Mouse (Mus musculus): ENCODE measurements around the gene Ifnlr1. TPM values are rescaled to one million over a fixed set of nuclear protein-coding genes. Genes with fewer than 3 reads are reported as not detected.

Gene Ifnlr1
- polyA plus RNA-seq, 2 experiments = 0.09 to 0.10 TPM

GRCm38 (mm10) chr4:135653956-135654355 lies 32.1 kb upstream of the Ifnlr1 start:
- Histone ChIP-seq H3K27me3 (ENCODE audit: control insufficient read depth, insufficient read depth, low read length) (no peaks in the 10 kb centered on the region), H3K36me3 (replicated peaks; ENCODE audit: control insufficient read depth, insufficient read depth, low read depth) (no peaks in the 10 kb centered on the region), H3K27ac (no peak overlapping the region), H3K9ac (replicated peaks) (no peak overlapping the region), H3K9me3 (ENCODE audit: control insufficient read depth, low read length) (no peaks in the 10 kb centered on the region), H3K4me2 (ENCODE audit: low read depth) (no peak overlapping the region), H3K4me3 (ENCODE audit: insufficient read depth in 1 of 2, low read depth in 2 of 2, low read length in 2 of 2) (no peak overlapping the region), H3K4me1 (replicated peaks; ENCODE audit: control insufficient read depth in 2 of 2, insufficient read depth in 2 of 2, low read length in 1 of 2) (peaks cover 0 to 8% of the 10 kb centered on the region in 2 experiments; a peak in 2 of 4 replicates)
- ATAC-seq (ENCODE audit: insufficient read depth) (no peak), DNase-seq (ENCODE audit: low read depth in 3 of 3, low spot score in 3 of 3) (no peak)
- 67% methylated on average over 7 of the region's 7 CpGs for WGBS (ENCODE audit: insufficient replicate concordance)
- TF ChIP-seq CTCF (IDR thresholded peaks at IDR 0.05; ENCODE audit: low read depth) (no peak), EP300 (IDR thresholded peaks at IDR 0.05; ENCODE audit: low read depth) (no peak)

GRCm38 (mm10) chr4:135655499-135655898 lies 30.6 kb upstream of the Ifnlr1 start:
- H3K9ac ChIP-seq (replicated peaks) = no peak overlapping the region
- no peak for DNase-seq (ENCODE audit: low read depth in 3 of 3, low spot score in 3 of 3)
- 47% methylated on average over 7 of the region's 7 CpGs for WGBS (ENCODE audit: insufficient replicate concordance)
- peaks cover 0 to 8% of the 10 kb centered on the region in 2 experiments; a peak in 2 of 4 replicates for H3K4me1 ChIP-seq (replicated peaks; ENCODE audit: control insufficient read depth in 2 of 2, insufficient read depth in 2 of 2, low read length in 1 of 2)
- H3K27me3 ChIP-seq (ENCODE audit: control insufficient read depth, insufficient read depth, low read length) = no peaks in the 10 kb centered on the region
- H3K4me3 ChIP-seq (ENCODE audit: insufficient read depth in 1 of 2, low read depth in 2 of 2, low read length in 2 of 2) = no peak overlapping the region
- H3K9me3 ChIP-seq (ENCODE audit: control insufficient read depth, low read length) = no peaks in the 10 kb centered on the region
- TF ChIP-seq EP300 (IDR thresholded peaks at IDR 0.05; ENCODE audit: low read depth) = no peak
- no peak for TF ChIP-seq CTCF (IDR thresholded peaks at IDR 0.05; ENCODE audit: low read depth)
- H3K4me2 ChIP-seq (ENCODE audit: low read depth) = no peak overlapping the region
- no peaks in the 10 kb centered on the region for H3K36me3 ChIP-seq (replicated peaks; ENCODE audit: control insufficient read depth, insufficient read depth, low read depth)
- H3K27ac ChIP-seq = no peak overlapping the region
- no peak for ATAC-seq (ENCODE audit: insufficient read depth)

GRCm38 (mm10) chr4:135656094-135656589 lies 29.9 kb upstream of the Ifnlr1 start:
- DNase-seq (ENCODE audit: low read depth in 3 of 3, low spot score in 3 of 3) (no peak), ATAC-seq (ENCODE audit: insufficient read depth) (no peak)
- no peak overlapping the region for H3K9ac ChIP-seq (replicated peaks)
- TF ChIP-seq EP300 (IDR thresholded peaks at IDR 0.05; ENCODE audit: low read depth) (no peak), CTCF (IDR thresholded peaks at IDR 0.05; ENCODE audit: low read depth) (no peak)
- peaks cover 0 to 8% of the 10 kb centered on the region in 2 experiments; a peak in 2 of 4 replicates for H3K4me1 ChIP-seq (replicated peaks; ENCODE audit: control insufficient read depth in 2 of 2, insufficient read depth in 2 of 2, low read length in 1 of 2)
- H3K36me3 ChIP-seq (replicated peaks; ENCODE audit: control insufficient read depth, insufficient read depth, low read depth) = no peaks in the 10 kb centered on the region
- no peak overlapping the region for H3K4me3 ChIP-seq (ENCODE audit: insufficient read depth in 1 of 2, low read depth in 2 of 2, low read length in 2 of 2)
- 41% methylated on average over 10 of the region's 10 CpGs for WGBS (ENCODE audit: insufficient replicate concordance)
- no peak overlapping the region for H3K4me2 ChIP-seq (ENCODE audit: low read depth)
- no peaks in the 10 kb centered on the region for H3K9me3 ChIP-seq (ENCODE audit: control insufficient read depth, low read length)
- H3K27ac ChIP-seq = no peak overlapping the region
- no peaks in the 10 kb centered on the region for H3K27me3 ChIP-seq (ENCODE audit: control insufficient read depth, insufficient read depth, low read length)

- H3K27me3 ChIP-seq (ENCODE audit: control insufficient read depth, insufficient read depth, low read length) = no peaks in the 10 kb centered on the region
- H3K27ac ChIP-seq = no peak overlapping the region
- no peak overlapping the region for H3K4me3 ChIP-seq (ENCODE audit: insufficient read depth in 1 of 2, low read depth in 2 of 2, low read length in 2 of 2)
- H3K9ac ChIP-seq (replicated peaks) = no peak overlapping the region
- ATAC-seq (ENCODE audit: insufficient read depth) = no peak
- WGBS (ENCODE audit: insufficient replicate concordance) = 47% methylated on average over 5 of the region's 5 CpGs
- TF ChIP-seq CTCF (IDR thresholded peaks at IDR 0.05; ENCODE audit: low read depth) (no peak), EP300 (IDR thresholded peaks at IDR 0.05; ENCODE audit: low read depth) (no peak)
- H3K9me3 ChIP-seq (ENCODE audit: control insufficient read depth, low read length) = no peaks in the 10 kb centered on the region
- no peak overlapping the region for H3K4me2 ChIP-seq (ENCODE audit: low read depth)
- DNase-seq (ENCODE audit: low read depth in 3 of 3, low spot score in 3 of 3) = no peak
- peaks cover 0 to 2% of the 10 kb centered on the region in 2 experiments; a peak in 1 of 4 replicates for H3K4me1 ChIP-seq (replicated peaks; ENCODE audit: control insufficient read depth in 2 of 2, insufficient read depth in 2 of 2, low read length in 1 of 2)
- no peaks in the 10 kb centered on the region for H3K36me3 ChIP-seq (replicated peaks; ENCODE audit: control insufficient read depth, insufficient read depth, low read depth)
These were observed 27.6 kb upstream of the Ifnlr1 start for GRCm38 (mm10) chr4:135658484-135658883.

- Histone ChIP-seq H3K27me3 (ENCODE audit: control insufficient read depth, insufficient read depth, low read length) (no peaks in the 10 kb centered on the region), H3K36me3 (replicated peaks; ENCODE audit: control insufficient read depth, insufficient read depth, low read depth) (no peaks in the 10 kb centered on the region), H3K9me3 (ENCODE audit: control insufficient read depth, low read length) (no peaks in the 10 kb centered on the region), H3K4me1 (replicated peaks; ENCODE audit: control insufficient read depth in 2 of 2, insufficient read depth in 2 of 2, low read length in 1 of 2) (peaks cover 0 to 2% of the 10 kb centered on the region in 2 experiments; a peak in 1 of 4 replicates), H3K4me2 (ENCODE audit: low read depth) (no peak overlapping the region), H3K9ac (replicated peaks) (no peak overlapping the region), H3K27ac (no peak overlapping the region), H3K4me3 (ENCODE audit: insufficient read depth in 1 of 2, low read depth in 2 of 2, low read length in 2 of 2) (no peak overlapping the region)
- no peak for DNase-seq (ENCODE audit: low read depth in 3 of 3, low spot score in 3 of 3)
- TF ChIP-seq EP300 (IDR thresholded peaks at IDR 0.05; ENCODE audit: low read depth) (no peak), CTCF (IDR thresholded peaks at IDR 0.05; ENCODE audit: low read depth) (no peak)
- WGBS (ENCODE audit: insufficient replicate concordance) = 70% methylated on average over 12 of the region's 12 CpGs
- ATAC-seq (ENCODE audit: insufficient read depth) = no peak
These were observed 27.2 kb upstream of the Ifnlr1 start for GRCm38 (mm10) chr4:135658899-135659298.
